Mouse (Mus musculus): Measurements from ENCODE around the gene Lig1. TPM values are rescaled to one million over a fixed set of nuclear protein-coding genes. Genes with fewer than 3 reads are reported as not detected.

Lig1 gene
- polyA plus RNA-seq, 1 experiment from 2014 or later, result 137 TPM

GRCm38 (mm10) chr7:13311401-13311800 lies 34.3 kb downstream of the Lig1 start:
- Histone ChIP-seq H3K9me3 (no peaks in the 10 kb centered on the region), H3K4me3 (replicated peaks) (no peak overlapping the region), H3K27ac (no peak overlapping the region), H3K27me3 (no peaks in the 10 kb centered on the region), H3K4me1 (replicated peaks) (no peaks in the 10 kb centered on the region), H3K9ac (replicated peaks) (no peak overlapping the region), H3K36me3 (peaks cover 81% of the 10 kb centered on the region), H3K4me2 (no peak overlapping the region)
- no peak for ATAC-seq (ENCODE audit: insufficient number of reproducible peaks, insufficient read depth, low FRiP score, low TSS enrichment, low read depth)
- 94% methylated on average over 4 of the region's 4 CpGs for WGBS

GRCm38 (mm10) chr7:13314095-13314597 lies 37.1 kb downstream of the Lig1 start:
- no peak overlapping the region for H3K9ac ChIP-seq (replicated peaks)
- no peak overlapping the region for H3K4me3 ChIP-seq (replicated peaks)
- no peaks in the 10 kb centered on the region for H3K4me1 ChIP-seq (replicated peaks)
- no peak for ATAC-seq (ENCODE audit: insufficient number of reproducible peaks, insufficient read depth, low FRiP score, low TSS enrichment, low read depth)
- no peak overlapping the region for H3K4me2 ChIP-seq
- peaks cover 55% of the 10 kb centered on the region for H3K36me3 ChIP-seq
- H3K27ac ChIP-seq, result no peak overlapping the region
- H3K27me3 ChIP-seq, result no peaks in the 10 kb centered on the region
- 84% methylated on average over 5 of the region's 5 CpGs for WGBS
- H3K9me3 ChIP-seq, result no peaks in the 10 kb centered on the region

DNA sequence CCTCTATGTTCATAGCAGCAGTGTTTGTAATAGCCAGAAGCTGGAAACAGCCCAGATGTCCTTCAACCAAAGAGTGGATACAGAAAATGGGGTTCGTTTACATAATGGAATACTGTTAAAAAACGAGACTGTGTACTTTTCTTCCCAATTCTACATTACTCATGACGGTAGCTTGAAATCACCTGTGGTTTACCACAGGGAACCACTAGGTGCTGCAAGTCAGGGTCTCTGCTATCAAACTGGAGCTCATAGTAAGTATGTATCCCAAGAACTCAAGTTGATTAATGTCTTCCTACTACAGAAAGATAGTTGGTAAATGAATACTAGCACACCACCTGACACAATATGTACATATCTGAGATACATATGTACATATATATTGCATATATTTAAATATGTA lies 44.3 kb downstream of the Lig1 start:
- Histone ChIP-seq H3K9ac (replicated peaks) (no peak overlapping the region), H3K4me1 (replicated peaks) (no peaks in the 10 kb centered on the region), H3K4me3 (replicated peaks) (no peak overlapping the region), H3K27me3 (no peaks in the 10 kb centered on the region), H3K27ac (no peak overlapping the region), H3K36me3 (no peaks in the 10 kb centered on the region), H3K4me2 (no peak overlapping the region), H3K9me3 (no peaks in the 10 kb centered on the region)
- no peak for ATAC-seq (ENCODE audit: insufficient number of reproducible peaks, insufficient read depth, low FRiP score, low TSS enrichment, low read depth)
- 90% methylated on average over 3 of the region's 3 CpGs for WGBS

DNA sequence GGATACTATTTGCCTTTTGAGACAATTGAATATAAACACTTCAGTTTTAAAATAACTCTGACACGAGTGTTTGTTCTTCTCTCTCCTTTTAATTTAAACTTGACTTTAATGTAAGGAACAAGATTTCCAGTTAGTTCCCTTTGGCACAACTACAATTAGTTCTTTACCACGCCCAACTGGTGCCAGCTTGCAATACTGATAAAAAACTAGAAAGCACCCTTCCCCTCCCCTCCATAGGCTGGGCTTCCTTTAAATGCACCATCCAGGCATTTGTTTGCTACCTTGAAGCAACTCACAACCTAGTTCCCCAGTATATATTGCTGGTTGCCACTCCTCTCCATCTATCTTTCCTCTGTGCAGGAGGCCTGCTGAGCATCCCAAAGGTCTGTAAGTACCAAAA lies 47.2 kb downstream of the Lig1 start, which contains the start of gene Pla2g4c:
Pla2g4c (plus strand) TSS at position 340 of the 400 bp plus-strand sequence.
- 89% methylated on average over 2 of the region's 2 CpGs for WGBS
- no peak within 1 kb of the TSS for H3K9ac ChIP-seq (replicated peaks)
- H3K27me3 ChIP-seq, result no peaks in the 10 kb centered on the region
- no peaks in the 10 kb centered on the region for H3K4me1 ChIP-seq (replicated peaks)
- H3K4me2 ChIP-seq, result no peak within 1 kb of the TSS
- no peak within 1 kb of the TSS for H3K4me3 ChIP-seq (replicated peaks)
- no peak within 1 kb of the TSS for H3K27ac ChIP-seq
- no peaks in the 10 kb centered on the region for H3K9me3 ChIP-seq
- ATAC-seq (ENCODE audit: insufficient number of reproducible peaks, insufficient read depth, low FRiP score, low TSS enrichment, low read depth), result no peak
- no peaks in the 10 kb centered on the region for H3K36me3 ChIP-seq

- Histone ChIP-seq H3K9ac (replicated peaks) (no peak overlapping the region), H3K4me1 (replicated peaks) (no peaks in the 10 kb centered on the region), H3K27ac (no peak overlapping the region), H3K9me3 (no peaks in the 10 kb centered on the region), H3K4me3 (replicated peaks) (no peak overlapping the region), H3K27me3 (no peaks in the 10 kb centered on the region), H3K4me2 (no peak overlapping the region), H3K36me3 (peaks cover 5% of the 10 kb centered on the region; the same call in 1 of the 2 replicates)
- WGBS, result 93% methylated on average over 2 of the region's 2 CpGs
- no peak for ATAC-seq (ENCODE audit: insufficient number of reproducible peaks, insufficient read depth, low FRiP score, low TSS enrichment, low read depth)
These were observed 53.5 kb downstream of the Lig1 start for GRCm38 (mm10) chr7:13330575-13330974.

DNA sequence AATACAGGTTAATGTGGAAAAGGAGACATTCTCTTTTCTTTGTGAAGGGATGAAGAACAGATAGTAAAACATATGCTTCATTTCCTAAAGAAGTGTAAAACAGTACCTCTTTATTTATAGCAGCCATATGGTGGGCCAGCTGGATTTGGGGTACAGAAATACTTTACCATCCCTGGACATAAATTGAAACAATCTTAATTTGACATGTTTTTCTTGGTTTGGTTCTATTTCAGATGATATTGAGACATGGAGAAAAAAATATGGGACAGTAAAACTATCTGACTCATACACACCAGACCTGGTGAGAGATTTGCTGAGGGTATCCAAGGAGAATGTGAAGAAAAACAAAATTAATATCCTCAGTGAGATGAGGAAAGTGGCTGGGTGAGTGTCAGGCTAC lies 78.9 kb downstream of the Lig1 start:
- H3K4me1 ChIP-seq (replicated peaks), result no peaks in the 10 kb centered on the region
- H3K27ac ChIP-seq, result no peak overlapping the region
- no peak overlapping the region for H3K4me3 ChIP-seq (replicated peaks)
- H3K27me3 ChIP-seq, result no peaks in the 10 kb centered on the region
- no peak for ATAC-seq (ENCODE audit: insufficient number of reproducible peaks, insufficient read depth, low FRiP score, low TSS enrichment, low read depth)
- H3K9me3 ChIP-seq, result peaks cover 9% of the 10 kb centered on the region; the same call in 1 of the 2 replicates
- H3K4me2 ChIP-seq, result no peak overlapping the region
- H3K36me3 ChIP-seq, result peaks cover 48% of the 10 kb centered on the region
- H3K9ac ChIP-seq (replicated peaks), result no peak overlapping the region

Other genes starting within 250 kb of the Lig1 start
- gene Chmp2a, start 242.5 kb upstream of the Lig1 start, polyA plus RNA-seq (2016; fragmentation: Nextera tagmentation; extraction: Ambion mirVana), result 102 and 104 TPM in 2 replicates
- 160 and 165 TPM in 2 replicates for gene Ube2m, start 239.0 kb upstream of the Lig1 start, polyA plus RNA-seq (2016; fragmentation: Nextera tagmentation; extraction: Ambion mirVana)
- gene Mzf1, start 222.5 kb upstream of the Lig1 start, polyA plus RNA-seq (2016; fragmentation: Nextera tagmentation; extraction: Ambion mirVana), result 3.8 and 3.9 TPM in 2 replicates
- gene Vmn1r85, start 182.1 kb upstream of the Lig1 start, polyA plus RNA-seq (2016; fragmentation: Nextera tagmentation; extraction: Ambion mirVana), result not detected in 2 replicates
- not detected in 2 replicates for gene Vmn1r86, start 157.4 kb upstream of the Lig1 start, polyA plus RNA-seq (2016; fragmentation: Nextera tagmentation; extraction: Ambion mirVana)
- not detected in 2 replicates for gene Vmn1r87, start 137.1 kb upstream of the Lig1 start, polyA plus RNA-seq (2016; fragmentation: Nextera tagmentation; extraction: Ambion mirVana)
- gene Vmn1r88, start 117.7 kb upstream of the Lig1 start, polyA plus RNA-seq (2016; fragmentation: Nextera tagmentation; extraction: Ambion mirVana), result not detected in 2 replicates
- gene Vmn1r89, start 64.3 kb upstream of the Lig1 start, polyA plus RNA-seq (2016; fragmentation: Nextera tagmentation; extraction: Ambion mirVana), result not detected in 2 replicates
- gene Zswim9, start 1.4 kb downstream of the Lig1 start, polyA plus RNA-seq (2016; fragmentation: Nextera tagmentation; extraction: Ambion mirVana), result 12.6 and 15.0 TPM in 2 replicates
- gene Pla2g4c, start 47.4 kb downstream of the Lig1 start, polyA plus RNA-seq (2016; fragmentation: Nextera tagmentation; extraction: Ambion mirVana), result 1.2 and 1.5 TPM in 2 replicates
- gene Cabp5, start 120.8 kb downstream of the Lig1 start, polyA plus RNA-seq (2016; fragmentation: Nextera tagmentation; extraction: Ambion mirVana), result not detected in 2 replicates
- not detected in 2 replicates for gene Bsph1, start 173.6 kb downstream of the Lig1 start, polyA plus RNA-seq (2016; fragmentation: Nextera tagmentation; extraction: Ambion mirVana)